Mouse (Mus musculus): ENCODE results near the gene Tmprss7.

- TF ChIP-seq POLR2A (IDR thresholded peaks at IDR 0.05; ENCODE audit: extremely low read depth, insufficient read depth, low read length) (no peak), CTCF (IDR thresholded peaks at IDR 0.05; ENCODE audit: extremely low read depth, insufficient read depth, low read length) (no peak)
These were observed 27.3 kb downstream of the Tmprss7 start for GRCm38 (mm10) chr16:45666136-45666535.
